Mouse (Mus musculus): ENCODE measurements around the gene Ggt6.

The Ggt6 gene

DNA sequence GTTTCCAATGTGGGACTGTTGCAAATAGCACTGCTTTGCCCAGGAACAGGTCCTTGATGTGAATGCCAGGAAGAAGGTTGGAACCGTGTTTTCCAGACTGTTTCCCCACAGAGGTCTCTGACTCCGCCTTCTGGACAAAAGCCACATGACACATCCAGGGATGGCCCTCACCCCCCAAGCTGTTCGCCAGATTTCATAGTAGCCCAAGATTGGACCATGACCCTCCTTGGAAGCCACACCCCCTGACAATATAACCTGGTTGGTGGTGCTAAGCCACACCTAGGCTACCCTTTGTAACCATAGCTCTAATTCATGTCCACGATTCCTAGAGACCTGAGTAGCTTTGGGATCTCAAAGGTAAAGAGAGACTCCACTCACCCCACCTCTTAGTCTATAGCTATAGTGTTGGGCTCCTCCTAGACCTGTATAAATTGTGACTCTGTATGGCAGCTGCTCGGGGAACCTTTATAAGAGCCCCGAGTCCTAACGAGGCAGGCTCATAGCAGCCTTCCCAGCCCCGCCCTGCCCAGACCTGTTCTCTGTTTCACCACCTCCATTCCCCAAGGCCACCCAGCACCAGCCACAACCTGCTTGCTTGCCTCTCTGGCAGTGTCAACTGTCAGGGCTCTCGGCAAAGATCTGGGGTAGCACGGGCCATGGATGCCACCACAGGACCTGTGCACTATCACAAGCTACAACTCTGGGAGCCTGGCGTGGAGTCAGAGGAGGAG, at the start of gene Ggt6:
Gene Ggt6, plus strand, starts transcription at position 564 of the 731 bp plus-strand sequence.
- DNase-seq (ENCODE audit: low spot score in 2 of 2) = no peak

DNA sequence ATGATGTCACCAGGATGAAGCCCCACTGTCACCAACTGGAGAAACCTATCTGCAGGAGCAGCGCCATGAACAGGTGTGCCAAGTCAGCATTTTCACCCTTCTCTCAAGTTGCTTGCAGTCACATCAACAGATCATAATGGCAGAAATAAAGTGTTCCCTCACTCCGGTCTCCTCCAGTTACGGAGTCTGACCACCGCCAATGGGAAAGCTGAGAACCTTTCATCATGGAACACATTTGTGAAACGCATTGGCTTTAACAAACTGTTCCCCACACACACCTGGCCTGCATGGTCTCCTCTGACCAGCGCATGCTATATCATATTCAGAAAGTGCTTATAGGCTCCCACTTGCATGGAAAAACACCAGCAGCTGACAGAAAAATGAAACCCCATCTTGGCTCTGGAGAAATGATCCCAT, 47.2 kb upstream of the Ggt6 start:
- no peak for DNase-seq (ENCODE audit: low spot score in 2 of 2)

DNA sequence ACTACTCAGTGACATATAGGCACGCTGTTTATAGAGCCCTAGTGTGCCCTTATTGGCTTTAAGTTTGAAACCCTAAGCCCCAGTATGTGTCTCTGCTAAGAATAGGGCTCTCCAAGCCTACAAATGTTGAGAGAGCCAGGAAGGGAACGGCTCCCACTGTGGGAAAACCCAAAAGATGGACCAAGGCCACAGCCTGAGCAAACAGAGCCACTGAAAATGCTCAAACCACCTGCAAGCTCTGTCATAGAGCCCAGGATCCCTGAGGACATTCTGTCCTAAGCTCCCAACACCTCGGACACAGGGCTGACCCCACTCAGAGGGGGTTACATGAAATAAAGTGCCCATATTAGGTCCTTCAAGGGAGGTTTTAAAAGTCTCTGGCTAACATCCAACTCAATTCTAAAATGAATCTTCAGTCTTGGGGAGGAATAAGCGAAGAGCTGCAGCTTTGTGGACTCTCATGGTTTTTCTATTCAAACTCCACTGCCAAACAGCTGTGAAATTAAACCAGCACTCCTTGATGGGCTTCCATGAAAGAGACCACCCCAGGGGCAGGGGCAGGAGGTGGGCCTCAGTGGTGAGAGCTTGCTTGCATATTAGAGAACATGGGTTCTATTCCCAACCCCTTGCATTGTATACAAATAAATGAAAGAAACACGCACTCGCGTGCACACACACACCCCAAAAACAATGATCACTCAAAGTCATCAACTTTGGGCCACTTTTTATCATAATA, 45.8 kb upstream of the Ggt6 start:
- no peak for DNase-seq (ENCODE audit: low spot score in 2 of 2)

DNA sequence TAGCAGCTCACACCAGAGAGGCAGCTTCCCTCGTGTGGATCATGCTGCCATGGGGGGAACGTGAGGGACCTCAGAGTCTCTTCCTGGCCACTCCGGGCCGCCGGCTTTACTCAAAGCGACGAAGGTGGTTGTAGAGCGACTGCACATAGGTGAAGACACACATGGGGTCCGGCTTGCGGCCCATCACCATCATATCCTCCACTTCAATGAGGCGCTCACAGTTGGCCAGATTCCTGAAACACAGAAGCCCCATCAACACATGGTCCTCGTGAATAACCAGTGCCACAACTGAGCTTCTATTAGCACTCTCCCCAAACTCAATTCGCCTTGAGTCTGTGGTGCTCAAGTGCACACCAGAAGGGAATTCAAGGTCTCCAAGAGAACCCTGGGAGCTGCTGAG, 44.1 kb upstream of the Ggt6 start:
- no peak for DNase-seq (ENCODE audit: low spot score in 2 of 2)

DNA sequence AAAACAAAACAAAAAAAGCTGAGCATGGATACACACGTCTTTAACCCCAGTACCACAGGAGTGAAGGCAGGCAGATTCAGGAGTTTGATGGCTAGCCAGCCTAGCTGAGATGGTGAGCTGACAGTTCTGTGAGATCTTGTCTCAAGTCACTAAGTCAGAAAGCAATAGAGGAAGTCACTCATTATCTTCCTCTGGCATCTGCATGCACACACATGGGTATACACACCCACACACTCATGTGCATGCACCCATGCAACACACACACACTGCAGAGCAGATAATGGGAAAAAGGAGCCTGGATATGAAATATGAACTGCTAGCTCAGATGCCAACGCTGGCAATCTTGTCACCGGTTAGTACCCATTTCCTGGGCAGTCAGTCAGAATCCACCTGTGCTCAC, 42.1 kb upstream of the Ggt6 start:
- DNase-seq (ENCODE audit: low spot score in 2 of 2) = no peak

DNA sequence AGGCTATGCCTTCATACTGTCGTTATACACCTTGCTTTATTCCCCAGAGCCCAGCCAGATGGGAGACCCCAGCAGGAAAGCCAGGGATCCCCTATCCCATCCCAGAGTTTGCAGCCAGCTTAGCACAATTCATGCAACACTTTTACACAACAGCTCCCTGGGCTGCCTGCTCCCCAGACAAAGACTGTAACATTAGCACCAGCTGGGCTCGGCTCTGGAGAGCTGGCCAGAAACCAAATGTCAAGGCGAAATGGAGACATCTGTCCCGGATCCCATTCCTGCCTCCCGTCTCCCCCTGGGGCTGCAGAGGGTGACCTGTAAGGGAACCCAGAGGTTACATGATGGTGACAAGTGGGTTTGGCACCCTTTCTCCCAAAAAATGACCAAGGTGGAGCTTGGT, 41.7 kb upstream of the Ggt6 start:
- DNase-seq (ENCODE audit: low spot score in 2 of 2) = no peak

DNA sequence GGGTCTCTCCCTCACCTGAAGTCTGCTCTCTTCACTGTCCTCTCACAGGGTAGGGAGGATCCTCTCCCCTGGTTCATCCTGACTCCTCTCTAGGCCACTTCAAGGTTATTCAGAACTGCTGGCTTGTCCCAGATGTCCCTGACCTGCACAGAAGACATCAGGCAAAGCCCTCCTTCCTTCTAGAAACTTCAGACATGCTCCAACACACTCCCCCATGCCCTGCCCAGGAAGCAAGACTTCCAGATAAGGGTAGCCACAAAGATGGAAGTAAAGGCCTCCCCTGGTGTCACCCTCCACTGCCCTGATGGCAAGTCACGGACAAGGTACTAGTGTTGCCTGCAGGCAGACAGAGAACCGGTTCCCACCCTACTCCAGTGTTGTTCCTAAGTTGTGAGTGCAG, 40.6 kb upstream of the Ggt6 start:
- no peak for DNase-seq (ENCODE audit: low spot score in 2 of 2)

DNA sequence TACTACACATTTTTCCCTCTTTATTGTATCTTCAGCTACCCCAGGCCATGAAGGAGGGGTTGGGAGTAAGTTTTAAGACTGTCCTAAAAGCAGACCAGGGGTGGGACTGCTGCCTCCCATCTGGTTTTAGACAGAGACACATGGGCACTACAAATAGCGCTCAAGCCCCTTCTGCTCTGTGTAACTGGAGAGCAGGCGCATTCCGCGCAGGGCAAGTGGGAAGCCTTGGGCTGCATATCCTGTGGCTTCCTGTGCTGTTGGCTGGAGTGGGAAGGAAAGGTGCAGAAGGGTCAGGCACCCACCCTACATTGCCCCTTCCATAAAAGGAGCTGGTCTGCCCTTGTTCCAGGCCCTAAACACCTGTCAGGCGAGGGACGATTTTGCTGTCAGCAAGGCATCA, 39.7 kb upstream of the Ggt6 start:
- DNase-seq (ENCODE audit: low spot score in 2 of 2) = no peak

DNA sequence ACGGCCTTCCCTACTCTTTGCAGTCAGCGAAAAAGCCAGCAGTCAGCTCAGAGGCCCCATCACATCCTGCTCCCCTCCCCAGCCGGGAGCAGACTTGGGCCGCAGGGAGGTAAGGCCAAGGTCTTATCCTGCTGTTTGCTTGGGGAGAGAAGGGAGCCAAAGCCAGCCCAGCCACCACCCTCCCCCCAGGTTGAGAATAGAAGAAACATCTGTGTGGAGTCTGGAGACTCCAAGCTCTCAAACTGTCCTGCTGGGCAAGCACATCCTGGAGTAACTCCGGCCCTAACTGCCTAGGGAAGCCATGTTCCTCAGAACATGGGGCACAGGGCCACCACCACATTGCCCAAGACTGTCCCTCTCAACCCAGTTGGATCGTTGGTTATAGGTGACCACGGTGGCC, 38.7 kb upstream of the Ggt6 start:
- no peak for DNase-seq (ENCODE audit: low spot score in 2 of 2)

DNA sequence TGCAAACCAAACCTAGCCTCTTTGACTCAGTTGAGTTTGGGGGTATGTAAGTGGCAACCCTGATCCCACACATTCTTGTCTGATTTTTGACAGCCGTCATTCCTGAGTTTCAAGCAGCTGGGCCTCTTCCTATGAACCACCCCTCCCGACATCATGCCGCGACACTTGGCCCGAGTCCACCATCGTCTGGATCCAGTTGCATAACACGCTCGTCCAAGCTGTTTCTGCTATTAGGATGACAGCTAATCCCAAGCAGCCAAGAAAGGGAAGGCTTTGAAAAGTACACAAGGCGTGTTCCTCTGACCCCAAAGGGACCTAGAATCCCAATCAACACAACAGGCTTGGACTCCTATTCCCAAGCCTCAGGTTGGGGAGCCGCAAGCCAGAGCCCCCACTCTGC, 38.3 kb upstream of the Ggt6 start:
- DNase-seq (ENCODE audit: low spot score in 2 of 2) = no peak

DNA sequence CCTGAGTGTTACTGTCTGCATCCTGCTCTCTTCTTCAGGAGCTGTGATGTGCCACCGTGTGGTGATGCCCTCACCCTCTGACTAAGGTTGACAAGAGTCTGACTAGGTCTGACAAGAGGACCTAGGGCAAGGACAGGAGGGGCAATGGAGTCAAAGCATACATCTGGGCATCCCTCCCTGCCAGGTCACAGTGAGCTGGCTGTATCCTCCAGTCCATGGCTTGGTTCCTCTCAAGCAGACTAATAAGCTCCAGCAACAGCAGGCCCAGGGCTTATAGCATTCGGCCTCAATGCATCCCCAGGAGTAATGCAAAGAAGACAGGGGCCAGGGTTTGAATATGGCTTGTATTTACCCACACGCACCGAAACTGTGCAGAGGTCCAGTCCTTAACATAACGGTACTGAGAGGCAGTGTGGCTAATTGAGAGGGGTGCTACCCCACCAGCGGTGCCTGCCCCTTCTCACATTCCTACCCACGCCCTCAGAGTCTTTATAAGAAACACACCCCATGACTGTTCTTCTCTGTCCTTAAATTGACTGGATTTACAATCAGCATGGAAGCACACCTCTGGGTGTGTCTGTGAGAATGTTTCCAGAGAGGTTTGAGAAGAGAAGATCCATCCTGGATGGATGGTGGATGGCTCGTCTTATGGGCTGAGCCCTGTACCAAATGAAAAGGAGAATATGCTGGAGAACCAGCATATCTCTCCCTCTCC, 37.4 kb upstream of the Ggt6 start:
- no peak for DNase-seq (ENCODE audit: low spot score in 2 of 2)

DNA sequence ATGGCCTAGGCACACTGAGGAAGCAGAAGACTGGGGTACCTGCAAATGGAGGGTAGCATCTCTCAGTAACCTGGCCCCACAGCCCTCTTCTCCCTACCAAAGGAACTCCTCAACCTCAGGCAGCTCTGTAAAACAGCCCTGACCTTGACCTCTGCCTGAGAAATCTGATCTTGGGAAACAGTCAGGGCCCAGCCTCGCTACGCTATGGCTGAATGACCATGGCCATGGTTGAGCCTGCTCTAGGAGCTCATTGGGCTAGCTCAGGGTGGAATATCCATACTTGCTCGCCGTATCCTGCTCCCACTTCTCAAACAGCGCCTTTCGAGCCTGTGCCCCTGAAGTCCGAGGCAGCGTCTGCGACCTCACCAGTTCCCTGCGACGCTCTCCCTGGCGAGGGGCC, 34.3 kb upstream of the Ggt6 start:
- DNase-seq (ENCODE audit: low spot score in 2 of 2) = no peak

DNA sequence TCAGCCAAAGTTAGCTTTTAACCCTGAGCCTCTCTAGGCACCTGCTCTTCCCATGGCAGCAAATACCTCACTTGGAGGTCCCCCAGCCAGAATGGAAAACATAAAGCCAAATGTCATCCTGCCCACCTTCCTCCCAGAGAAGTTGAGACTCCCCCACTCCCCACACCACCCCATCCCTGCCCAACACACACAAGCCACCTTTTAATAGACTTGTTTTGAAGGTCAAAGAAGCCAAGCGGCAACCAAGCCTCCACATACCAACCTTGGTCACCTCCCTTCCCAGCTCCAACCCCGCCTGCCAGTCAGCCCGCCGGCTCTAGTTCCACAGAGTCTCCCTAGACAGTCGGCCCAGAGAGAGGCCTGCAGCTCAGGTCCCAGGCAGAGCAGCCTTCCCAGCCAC, 33.3 kb upstream of the Ggt6 start:
- DNase-seq (ENCODE audit: low spot score in 2 of 2) = no peak

DNA sequence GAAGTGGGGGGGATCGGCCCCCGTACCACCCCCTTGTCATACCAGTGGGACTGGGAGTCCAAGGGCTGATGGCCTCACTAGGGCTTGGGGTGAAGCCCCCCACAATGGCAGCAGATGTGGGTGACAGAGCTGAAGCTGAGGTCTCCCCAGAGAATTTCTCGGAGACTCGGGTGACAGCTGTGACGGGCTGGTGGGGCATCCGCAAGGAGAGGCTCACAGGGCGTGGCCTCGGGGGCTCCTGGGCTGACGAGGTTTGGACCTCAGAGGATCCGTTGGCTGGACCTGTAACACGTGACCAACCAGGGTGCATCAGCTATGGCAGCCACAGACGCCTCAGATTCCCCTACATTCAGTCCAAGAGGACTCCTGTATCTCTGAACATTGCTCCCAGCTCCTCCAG, 32.4 kb upstream of the Ggt6 start:
- DNase-seq (ENCODE audit: low spot score in 2 of 2) = no peak

DNA sequence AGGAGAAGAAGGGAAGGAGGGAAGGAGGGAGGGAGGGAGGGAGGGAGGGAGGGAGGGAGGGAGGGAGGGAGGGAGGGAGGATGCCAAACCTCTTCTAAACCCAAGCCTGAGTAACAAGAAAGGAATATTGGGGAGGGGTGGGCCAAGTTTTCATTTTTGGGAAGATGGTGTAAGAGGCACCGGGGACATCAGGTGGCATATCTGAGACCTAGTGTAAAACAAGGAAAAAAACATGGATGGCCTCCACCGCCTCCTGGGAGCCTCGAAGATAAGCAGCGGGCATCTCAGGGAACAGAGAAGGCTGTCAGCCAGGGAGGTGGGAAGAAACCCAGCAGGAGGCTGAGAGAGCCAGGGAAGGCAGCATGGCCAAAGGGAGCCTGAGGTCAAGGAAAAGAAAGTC, 29.8 kb upstream of the Ggt6 start:
- no peak for DNase-seq (ENCODE audit: low spot score in 2 of 2)

DNA sequence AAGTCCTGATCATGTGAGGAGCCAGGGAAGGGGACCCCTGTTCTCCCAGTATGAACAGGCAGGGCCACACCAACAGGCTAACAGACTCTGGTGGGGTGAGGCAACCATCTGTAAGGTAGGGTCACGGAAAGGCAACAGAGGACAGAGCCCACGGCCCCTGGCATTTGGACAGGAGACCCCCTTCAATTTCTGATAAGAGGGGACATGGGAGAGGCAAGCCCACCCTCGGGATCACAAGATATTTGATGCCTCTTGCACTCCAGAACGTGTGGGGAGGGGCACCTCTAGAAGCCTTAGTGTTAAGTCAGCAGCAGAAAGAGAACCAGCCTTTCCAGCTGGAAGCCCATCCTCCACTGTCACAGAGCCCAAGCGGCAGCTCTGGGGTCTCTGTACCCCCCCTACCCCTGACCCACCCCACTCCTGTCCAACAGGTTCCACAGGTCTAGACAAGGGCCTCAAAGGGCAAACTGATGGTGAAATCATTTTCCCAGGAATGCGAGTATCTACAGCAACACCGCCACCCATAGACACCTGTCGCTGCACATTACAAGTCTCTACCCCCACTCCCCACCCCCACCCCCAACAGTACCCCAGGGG, 29.1 kb upstream of the Ggt6 start:
- no peak for DNase-seq (ENCODE audit: low spot score in 2 of 2)

DNA sequence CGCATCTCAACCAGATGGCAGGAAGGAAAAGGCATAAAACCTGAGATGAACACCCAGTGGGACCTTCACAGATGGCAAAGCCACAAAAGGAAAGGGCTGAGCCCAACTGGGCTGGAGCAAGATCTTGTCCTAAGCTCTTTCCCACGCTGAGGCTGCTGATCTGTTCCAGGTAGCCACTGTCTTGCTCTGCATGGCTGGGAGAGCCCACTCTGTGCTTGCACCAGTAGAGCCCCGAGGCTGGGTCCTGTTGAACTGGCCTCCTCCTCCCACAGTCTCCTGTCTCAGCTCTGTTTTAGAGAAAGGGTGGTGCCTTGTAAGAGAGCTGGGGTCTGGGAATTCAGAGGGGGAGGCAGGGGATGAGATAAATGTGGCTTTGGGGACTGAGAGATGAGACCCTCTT, 28.2 kb upstream of the Ggt6 start:
- DNase-seq (ENCODE audit: low spot score in 2 of 2) = no peak

DNA sequence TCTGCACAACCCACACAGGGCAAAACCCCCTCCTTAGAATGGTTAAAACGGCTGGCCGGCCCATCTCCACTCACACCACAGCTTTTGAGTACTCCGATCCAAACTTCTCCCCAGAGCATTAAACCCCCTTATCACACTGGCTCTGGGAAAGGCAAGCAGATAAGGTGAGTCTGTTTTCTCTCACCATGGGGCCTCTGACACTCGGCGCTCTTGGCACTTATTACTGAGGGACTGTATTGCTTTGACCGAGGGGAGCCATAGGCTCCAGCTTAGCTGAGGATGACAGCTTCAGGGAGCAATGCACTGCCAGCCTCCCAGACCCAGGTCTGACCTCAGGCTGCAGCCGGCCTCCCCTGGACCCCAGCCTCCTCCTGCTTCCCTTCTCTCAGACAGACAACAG, 27.8 kb upstream of the Ggt6 start:
- DNase-seq (ENCODE audit: low spot score in 2 of 2) = no peak

DNA sequence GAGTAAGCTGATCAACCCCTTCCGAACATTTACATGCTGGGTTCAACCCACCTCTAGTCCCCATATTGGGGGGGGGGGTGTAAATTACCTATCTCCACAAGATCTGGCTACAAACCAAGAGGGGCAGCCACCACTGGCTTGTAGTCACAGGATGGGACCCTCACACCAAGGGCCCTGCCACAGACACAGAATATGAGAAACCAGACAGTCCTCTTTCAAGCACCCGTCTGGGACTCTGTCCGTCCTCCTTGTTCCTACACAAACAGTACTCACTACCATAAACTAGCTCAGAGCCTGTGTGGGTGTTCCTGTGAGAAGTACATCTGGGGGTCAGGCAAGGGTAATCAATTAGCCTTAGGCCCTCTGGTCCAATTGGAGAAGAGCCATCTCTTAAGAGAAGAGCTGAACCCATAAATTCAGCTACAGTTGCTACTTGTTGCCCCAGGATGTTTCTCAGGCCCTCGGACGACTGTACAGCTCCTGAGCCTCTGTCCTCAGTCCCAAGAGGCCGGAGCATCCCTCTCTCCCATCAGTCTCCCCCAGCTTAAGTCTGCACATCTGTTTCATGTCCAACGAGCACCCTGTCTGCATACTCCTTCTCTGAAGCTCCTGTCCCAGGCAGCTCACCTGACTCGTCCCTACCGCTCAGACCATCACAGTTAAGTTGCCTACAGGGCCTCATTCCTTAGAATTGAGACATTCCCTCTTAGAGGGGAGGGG, 26.7 kb upstream of the Ggt6 start:
- DNase-seq (ENCODE audit: low spot score in 2 of 2) = no peak

DNA sequence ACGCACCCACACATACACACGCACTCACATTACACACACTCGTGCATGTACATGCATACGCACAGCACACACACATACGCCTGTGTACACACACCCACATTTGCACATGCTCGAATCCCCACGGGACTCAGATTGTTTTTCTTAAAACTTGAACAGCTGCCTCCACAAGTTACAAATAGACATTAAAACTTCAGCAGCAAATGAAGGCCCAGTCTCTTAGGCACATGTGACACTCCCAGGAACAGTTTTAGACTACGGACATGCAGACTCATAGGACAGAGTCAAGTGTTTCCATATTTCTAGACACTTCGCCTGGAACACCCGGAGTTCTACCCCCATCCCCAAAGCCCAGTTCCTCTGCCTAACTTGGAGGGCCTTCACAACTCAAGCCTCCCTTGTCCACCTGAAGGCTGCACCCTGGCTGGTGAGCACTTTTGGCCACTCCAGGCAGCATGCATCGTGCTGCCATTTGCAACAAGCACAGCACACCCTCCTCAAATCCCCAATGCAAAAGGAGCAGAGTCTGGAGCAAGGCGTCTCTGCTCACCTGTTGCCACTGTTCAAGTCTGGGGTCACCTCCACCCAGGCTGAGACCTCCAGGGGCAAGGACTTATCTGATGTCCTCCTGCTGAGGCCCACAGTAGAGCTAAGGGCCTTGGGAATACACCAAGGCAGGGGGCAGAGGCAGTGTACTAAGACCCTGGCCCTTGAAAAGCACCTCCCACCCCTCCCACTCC, 25.5 kb upstream of the Ggt6 start:
- DNase-seq (ENCODE audit: low spot score in 2 of 2) = no peak

DNA sequence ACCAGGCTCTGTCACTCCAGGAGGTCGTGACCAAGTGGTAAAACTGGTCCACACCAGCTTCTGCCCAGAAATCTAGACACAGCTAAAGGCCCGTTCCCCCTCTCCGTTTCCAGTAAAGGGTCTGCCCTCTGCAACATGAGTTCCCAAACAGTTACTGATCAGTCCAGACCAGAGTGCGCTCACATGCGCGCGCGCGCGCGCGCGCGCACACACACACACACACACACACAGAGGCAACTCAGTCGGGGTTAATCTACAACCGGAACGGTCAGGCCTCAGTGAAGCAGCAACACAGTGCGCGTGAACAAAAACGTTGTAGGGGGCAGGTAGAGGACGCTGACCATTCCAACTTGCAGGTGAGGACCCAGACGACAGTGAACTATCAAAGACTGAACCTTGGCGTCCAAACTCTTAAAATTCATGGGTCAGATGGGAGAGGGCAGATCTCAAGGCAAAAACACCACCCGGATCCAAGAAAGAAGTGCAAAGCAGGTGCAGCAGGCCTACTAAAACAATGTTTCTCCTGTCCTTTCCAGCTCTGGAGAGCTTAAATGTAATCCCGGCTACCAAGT, 24.7 kb upstream of the Ggt6 start:
- no peak for DNase-seq (ENCODE audit: low spot score in 2 of 2)

Data from spleen, postnatal 14 days (tissue).